Mouse (Mus musculus): ENCODE data around the gene Psmb4.
"Not testable (repeated sequence)": the region's sequence is repeated elsewhere in the genome, so short reads cannot be mapped to it uniquely, and the experiment has no call there.

The Psmb4 gene

DNA sequence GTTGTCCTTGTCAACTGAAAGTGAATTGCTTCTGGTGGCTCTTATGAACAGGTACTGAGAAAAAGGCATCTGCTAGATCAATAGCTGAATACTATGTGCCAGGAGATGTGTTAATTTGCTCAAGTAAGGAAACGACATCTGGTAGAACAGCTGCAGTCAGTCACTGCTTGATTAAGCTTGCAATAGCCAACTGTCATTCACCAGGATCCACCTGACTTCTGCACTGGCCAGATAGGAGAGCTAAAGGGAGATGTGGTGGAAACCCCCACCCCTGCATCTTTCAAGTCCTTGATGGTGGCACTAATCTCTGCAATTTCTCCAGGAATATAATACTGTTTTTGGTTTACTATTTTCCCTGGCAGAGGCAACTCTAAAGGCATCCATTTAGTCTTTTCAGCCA is 19.7 kb upstream of the Psmb4 start:
- no peak for DNase-seq (ENCODE audit: low spot score in 2 of 2)

DNA sequence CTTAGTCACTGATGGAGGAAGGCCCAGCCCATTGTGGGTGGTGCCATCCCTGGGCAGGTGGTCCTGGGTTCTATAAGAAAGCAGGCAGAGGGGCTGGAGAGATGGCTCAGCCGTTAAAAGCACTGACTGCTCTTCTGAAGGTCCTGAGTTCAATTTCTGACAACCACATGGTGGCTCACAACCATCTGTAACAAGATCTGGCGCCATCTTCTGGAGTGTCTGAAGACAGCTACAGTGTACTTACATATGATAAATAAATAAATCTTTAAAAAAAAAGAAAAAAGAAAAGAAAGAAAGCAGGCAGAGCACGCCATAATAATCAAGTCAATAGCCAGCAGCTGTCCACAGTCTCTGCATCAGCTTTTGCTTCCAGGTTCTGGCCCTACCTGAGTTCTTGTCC is 18.0 kb upstream of the Psmb4 start:
- not testable (repeated sequence) for DNase-seq (ENCODE audit: low spot score in 2 of 2)

GRCm38 (mm10) chr3:94902747-94903146 is 16.0 kb upstream of the Psmb4 start:
- DNase-seq (ENCODE audit: low spot score in 2 of 2), result peak; percentile 57 to 79

DNA sequence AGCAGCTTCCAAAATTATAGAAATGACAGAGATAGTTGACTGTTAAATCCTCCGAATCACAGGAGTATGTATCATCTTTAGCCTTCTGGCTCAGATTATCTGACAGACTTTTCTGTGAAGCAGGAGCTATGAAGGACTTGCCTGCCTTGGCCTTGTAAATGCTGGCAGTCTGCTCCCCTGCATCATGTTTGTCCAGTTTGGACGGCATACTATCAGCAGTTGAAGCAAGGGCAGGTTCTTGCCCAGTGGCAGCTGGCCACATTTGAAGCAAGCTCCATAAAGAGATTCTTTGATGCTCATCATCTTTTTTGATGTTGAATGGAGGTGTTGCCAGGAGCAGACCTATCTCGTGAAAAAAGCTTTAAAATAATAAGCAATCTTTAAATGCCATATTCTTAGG is 7.3 kb upstream of the Psmb4 start:
- no peak for DNase-seq (ENCODE audit: low spot score in 2 of 2)

DNA sequence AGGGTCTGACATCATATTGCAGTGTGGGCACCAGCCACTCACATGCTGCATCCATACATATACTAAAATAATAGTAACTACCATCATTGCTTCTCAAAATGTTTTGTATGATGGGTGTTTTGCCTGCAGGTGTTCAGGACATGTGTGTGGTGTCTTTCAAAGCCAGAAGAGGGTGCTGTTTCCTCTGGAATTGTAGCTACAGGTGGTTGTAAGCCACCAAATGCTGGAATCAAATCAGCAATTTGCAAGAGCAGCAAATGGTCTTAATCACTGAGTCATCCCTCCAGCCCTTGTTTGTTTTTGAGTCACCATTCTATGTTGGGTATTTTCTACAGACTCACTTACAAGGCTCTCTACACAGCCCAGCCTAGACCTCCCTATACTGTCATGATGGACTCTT is 1.8 kb upstream of the Psmb4 start:
- no peak for DNase-seq (ENCODE audit: low spot score in 2 of 2)

DNA sequence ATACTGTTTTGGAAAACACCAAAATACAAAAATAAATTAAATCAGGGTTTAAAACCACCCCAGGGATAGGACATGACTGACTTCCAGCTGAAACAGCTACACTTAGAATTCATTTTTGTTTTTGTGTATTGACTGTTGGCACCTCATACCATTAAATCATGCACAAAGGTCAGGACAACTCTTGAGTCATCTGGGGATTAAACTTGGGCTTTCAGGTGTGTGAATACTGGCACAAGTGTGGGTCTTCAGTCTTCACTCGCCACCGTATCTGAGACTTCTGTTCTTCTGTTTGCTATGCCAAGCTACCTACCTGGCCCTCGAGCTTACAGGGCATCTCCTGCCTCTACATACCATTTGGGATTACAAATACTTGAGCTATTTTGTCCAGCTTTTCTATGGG is 4.2 kb downstream of the Psmb4 start:
- DNase-seq (ENCODE audit: low spot score in 2 of 2), result no peak

DNA sequence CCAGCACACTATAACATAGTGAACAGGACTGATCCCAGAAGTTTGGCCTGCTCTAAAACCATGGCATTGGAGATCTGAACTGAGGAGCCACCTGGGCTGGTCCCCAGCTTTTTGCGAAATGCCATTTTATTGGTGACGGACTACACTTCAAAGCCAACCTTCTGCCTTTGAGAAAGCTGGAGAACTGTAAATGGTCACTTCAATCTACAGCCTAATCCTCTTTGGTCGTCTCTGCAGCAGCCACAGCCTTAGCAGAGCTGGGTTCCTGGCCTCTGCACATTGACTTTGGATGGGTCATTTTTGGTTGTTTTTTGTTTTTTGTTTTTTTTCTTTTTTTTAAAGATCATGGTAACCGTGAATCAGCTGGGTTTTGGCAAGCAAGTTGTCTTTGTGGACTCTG is 4.9 kb downstream of the Psmb4 start:
- DNase-seq (ENCODE audit: low spot score in 2 of 2), result no peak

- no peak for DNase-seq (ENCODE audit: low spot score in 2 of 2)
Measured at GRCm38 (mm10) chr3:94878618-94879017, 8.1 kb downstream of the Psmb4 start.

DNA sequence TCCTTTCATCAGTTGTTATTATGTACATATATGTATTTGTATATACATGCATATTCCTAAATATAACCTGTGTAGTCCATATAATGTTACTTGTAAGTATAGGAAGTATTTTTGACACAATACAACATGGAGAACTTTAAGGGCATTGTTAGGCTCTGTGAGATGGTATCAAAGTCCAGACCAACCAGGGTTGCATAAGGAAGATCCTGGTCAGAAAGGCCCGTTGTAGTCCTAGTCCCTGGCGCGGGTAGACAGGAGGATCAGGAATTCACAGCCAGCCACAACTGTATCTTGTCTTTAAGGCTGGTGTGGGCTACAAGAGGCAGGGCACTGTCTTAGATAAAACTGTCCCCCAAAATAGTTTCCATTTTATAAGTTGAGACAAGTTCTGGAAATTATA is 17.8 kb downstream of the Psmb4 start:
- no peak for DNase-seq (ENCODE audit: low spot score in 2 of 2)

GRCm38 (mm10) chr3:94859471-94859870 is 27.3 kb downstream of the Psmb4 start:
- DNase-seq (ENCODE audit: low spot score in 2 of 2), result no peak

DNA sequence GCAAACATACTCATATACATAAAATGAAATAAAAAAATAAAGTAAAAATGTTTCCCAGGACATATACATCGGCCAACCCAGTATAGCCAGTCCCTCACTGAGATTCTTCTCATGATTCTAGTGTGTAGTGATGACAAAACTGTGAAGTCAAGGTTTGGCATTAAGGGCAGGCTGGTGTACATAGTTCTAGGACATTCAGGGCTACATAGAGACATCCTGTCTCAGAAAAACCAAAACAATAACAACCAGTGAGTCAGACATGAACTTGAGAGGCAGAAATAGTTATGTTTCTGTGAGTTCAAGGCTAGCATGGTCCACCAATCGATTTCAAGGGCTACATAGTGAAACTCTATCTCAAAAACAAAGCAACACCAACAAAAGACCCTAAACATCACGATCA is 34.5 kb downstream of the Psmb4 start:
- DNase-seq (ENCODE audit: low spot score in 2 of 2), result no peak

DNA sequence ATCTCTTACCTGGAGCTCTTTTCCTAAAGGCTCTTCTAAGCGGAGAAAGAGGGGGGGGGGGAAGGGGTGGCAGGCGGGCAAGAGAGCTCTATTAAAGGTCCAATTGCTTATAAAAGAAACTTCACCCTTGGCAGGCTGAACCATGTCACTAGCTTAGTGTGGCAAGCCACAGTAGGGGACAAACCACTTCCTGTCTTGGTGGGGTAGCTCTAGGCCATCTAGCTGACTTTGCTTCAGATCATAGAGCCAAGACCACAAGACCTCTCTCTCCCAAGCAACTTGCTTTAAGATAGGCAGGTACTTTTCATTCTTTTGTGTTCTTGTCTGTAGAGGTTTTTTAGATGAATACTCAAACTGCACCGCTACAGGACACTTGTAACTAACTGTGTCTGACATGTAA is 35.0 kb downstream of the Psmb4 start:
- no peak for DNase-seq (ENCODE audit: low spot score in 2 of 2)

GRCm38 (mm10) chr3:94849338-94849737 is 37.4 kb downstream of the Psmb4 start:
- peak; percentile 32 to 75 for DNase-seq (ENCODE audit: low spot score in 2 of 2)

- DNase-seq (ENCODE audit: low spot score in 2 of 2), result no peak
Measured at GRCm38 (mm10) chr3:94847382-94847781, 39.4 kb downstream of the Psmb4 start.

- no peak for DNase-seq (ENCODE audit: low spot score in 2 of 2)
Measured at GRCm38 (mm10) chr3:94839101-94839500, 47.7 kb downstream of the Psmb4 start.

DNA sequence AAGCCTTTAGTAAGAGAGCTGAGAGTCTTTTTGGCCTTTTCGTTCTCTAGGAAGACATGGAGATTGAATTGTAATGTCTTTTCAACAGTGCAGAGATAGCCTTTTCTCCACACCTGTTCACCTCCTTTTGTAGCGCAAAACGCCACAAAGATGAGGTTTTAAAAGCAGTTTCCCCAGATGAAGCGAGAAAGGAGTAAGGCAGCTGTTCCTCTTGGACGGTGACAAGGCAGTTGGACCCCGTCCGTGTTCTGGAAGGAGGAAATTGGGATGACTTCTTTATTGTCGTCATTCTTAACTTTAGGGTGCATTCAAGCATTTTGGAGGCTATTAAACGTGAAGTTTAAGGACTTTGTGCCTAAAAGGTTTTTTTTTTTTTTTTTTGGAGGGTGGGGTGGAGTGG is 48.1 kb downstream of the Psmb4 start:
- DNase-seq (ENCODE audit: low spot score in 2 of 2), result no peak

DNA sequence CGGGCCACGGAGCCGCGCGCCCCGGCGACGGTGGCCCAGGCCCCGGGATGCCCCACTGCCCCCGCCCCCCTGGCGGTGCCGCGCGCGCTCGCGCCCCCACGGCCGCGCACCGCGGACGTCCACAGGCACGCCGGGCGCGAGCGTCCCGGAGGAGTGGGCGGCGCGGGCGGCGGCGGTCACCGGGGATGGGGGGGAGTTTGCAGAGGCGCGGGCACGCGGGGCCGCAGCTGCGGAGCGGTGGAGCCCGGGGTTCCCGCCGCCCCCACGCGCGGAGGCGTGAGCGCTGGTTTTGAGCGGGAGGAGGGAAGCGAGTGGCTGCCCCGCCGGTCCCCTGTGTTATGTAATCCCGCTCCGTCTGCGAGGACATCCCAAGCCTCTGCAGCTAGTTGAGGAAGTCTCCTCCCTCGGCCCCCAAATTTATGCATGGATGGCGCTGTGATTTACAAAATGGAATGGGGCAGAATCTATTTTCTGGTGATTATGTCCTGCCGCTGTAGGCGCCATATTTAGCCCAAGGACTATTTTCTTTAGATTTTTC is 48.7 kb downstream of the Psmb4 start:
- DNase-seq (ENCODE audit: low spot score in 2 of 2), result peak; percentile 88 to 89

DNA sequence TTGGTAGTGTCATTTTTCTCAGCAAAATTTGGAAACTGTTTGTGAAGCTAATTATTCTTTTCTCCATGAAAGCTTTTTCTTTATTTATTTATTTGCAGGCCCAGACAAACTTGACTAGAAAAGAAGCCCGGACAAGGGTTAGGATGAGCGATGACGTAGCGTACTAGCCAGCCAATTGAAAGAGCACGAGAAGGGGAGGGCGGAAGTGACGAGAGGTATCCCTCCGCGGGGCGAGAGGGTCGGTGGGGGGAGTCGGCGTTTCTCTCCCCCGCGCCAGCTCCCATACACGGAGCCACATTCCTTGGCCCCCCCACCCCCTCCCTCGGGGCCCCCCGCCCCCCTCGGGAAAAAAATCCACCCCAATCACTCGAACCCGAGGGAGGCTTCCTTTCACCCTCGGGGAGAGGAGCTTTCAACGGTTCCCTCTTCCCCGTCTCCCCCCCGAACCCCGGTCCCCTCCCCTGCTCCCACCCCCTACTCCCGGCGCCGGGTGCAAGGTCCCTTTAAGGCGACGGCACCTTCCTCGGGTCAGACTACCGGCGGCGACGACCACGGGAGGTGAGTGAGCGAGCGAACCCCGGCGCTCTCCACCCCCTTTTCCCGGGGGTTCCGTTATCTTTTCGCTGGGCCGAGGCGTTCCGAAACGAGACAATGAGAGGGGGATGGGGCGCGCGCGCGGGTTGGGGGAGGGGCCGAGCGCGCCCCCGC is 49.4 kb downstream of the Psmb4 start, which contains the start of gene Pogz:
Pogz (plus strand) TSS at position 385 of the 708 bp plus-strand sequence.
- peak; percentile 92 to 96 for DNase-seq (ENCODE audit: low spot score in 2 of 2)

DNA sequence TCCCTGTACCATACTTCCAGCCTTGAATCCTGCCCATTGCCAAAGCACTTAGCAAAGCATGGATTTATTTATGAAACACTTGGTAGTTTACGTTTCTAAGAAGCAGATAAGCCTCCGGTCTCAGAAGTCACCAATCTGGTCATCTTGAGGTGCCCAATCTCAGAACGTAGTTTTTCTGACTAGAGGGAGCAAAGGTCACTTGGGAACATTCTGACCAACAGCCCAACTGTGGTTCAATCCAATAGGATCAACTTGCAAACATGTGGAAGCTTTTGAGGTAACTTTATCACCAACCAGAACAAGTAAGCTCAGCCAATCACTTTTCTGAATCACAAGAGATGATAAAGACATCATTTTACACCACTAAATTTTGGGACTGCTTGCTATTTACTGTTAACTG is 51.4 kb downstream of the Psmb4 start:
- no peak for DNase-seq (ENCODE audit: low spot score in 2 of 2)
